Mouse (Mus musculus): ENCODE results near the gene Lgr6. TPM values are rescaled to one million over a fixed set of nuclear protein-coding genes. Genes with fewer than 3 reads are reported as not detected.

Lgr6 gene
- polyA plus RNA-seq, 1 experiment from 2014 or later = 3.4 TPM

GRCm38 (mm10) chr1:135012472-135012871 lies 92.6 kb downstream of the Lgr6 start:
- 78% methylated on average over 9 of the region's 9 CpGs for WGBS
- Histone ChIP-seq H3K27ac (peak overlapping the region; percentile 51), H3K4me1 (replicated peaks) (peaks cover 56% of the 10 kb centered on the region)

GRCm38 (mm10) chr1:135011912-135012311 lies 93.2 kb downstream of the Lgr6 start:
- ATAC-seq (replicated peaks; ENCODE audit: insufficient number of reproducible peaks, insufficient read depth, low FRiP score, low read depth) = no peak
- no peak overlapping the region for H3K4me2 ChIP-seq
- no peak overlapping the region for H3K4me3 ChIP-seq
- H3K4me1 ChIP-seq (replicated peaks) = peaks cover 50% of the 10 kb centered on the region
- no peaks in the 10 kb centered on the region for H3K27me3 ChIP-seq
- peak overlapping the region; percentile 51 for H3K27ac ChIP-seq
- H3K36me3 ChIP-seq = no peaks in the 10 kb centered on the region
- WGBS = 90% methylated on average over 5 of the region's 5 CpGs
- no peaks in the 10 kb centered on the region for H3K9me3 ChIP-seq (replicated peaks)
- H3K9ac ChIP-seq = no peak overlapping the region

More at GRCm38 (mm10) chr1:135012472-135012871, 92.6 kb downstream of the Lgr6 start:
- ATAC-seq (replicated peaks; ENCODE audit: insufficient number of reproducible peaks, insufficient read depth, low FRiP score, low read depth) = no peak
- H3K4me2 ChIP-seq = no peak overlapping the region
- no peaks in the 10 kb centered on the region for H3K9me3 ChIP-seq (replicated peaks)
- no peak overlapping the region for H3K4me3 ChIP-seq
- no peaks in the 10 kb centered on the region for H3K27me3 ChIP-seq
- H3K9ac ChIP-seq = no peak overlapping the region
- no peaks in the 10 kb centered on the region for H3K36me3 ChIP-seq

GRCm38 (mm10) chr1:135009833-135010232 lies 95.2 kb downstream of the Lgr6 start:
- Histone ChIP-seq H3K27me3 (no peaks in the 10 kb centered on the region), H3K4me3 (no peak overlapping the region), H3K36me3 (no peaks in the 10 kb centered on the region), H3K4me2 (no peak overlapping the region), H3K9me3 (replicated peaks) (no peaks in the 10 kb centered on the region), H3K9ac (no peak overlapping the region), H3K27ac (peak overlapping the region; percentile 24; the same call in 1 of the 2 replicates), H3K4me1 (replicated peaks) (peaks cover 40% of the 10 kb centered on the region)
- WGBS = 53% methylated on average over 3 of the region's 3 CpGs
- no peak for ATAC-seq (replicated peaks; ENCODE audit: insufficient number of reproducible peaks, insufficient read depth, low FRiP score, low read depth)

GRCm38 (mm10) chr1:135005696-135006095 lies 99.4 kb downstream of the Lgr6 start:
- no peaks in the 10 kb centered on the region for H3K36me3 ChIP-seq
- H3K9ac ChIP-seq = no peak overlapping the region
- peaks cover 17% of the 10 kb centered on the region for H3K4me1 ChIP-seq (replicated peaks)
- 45% methylated on average over 7 of the region's 7 CpGs for WGBS
- no peaks in the 10 kb centered on the region for H3K27me3 ChIP-seq
- no peaks in the 10 kb centered on the region for H3K9me3 ChIP-seq (replicated peaks)
- no peak for ATAC-seq (replicated peaks; ENCODE audit: insufficient number of reproducible peaks, insufficient read depth, low FRiP score, low read depth)
- H3K4me2 ChIP-seq = no peak overlapping the region
- H3K4me3 ChIP-seq = no peak overlapping the region
- H3K27ac ChIP-seq = peak overlapping the region; percentile 51; the same call in 1 of the 2 replicates

GRCm38 (mm10) chr1:135003346-135003745 lies 101.7 kb downstream of the Lgr6 start:
- 49% methylated on average over 4 of the region's 4 CpGs for WGBS
- H3K9ac ChIP-seq = no peak overlapping the region
- no peaks in the 10 kb centered on the region for H3K36me3 ChIP-seq
- no peak overlapping the region for H3K27ac ChIP-seq
- H3K27me3 ChIP-seq = no peaks in the 10 kb centered on the region
- no peak for ATAC-seq (replicated peaks; ENCODE audit: insufficient number of reproducible peaks, insufficient read depth, low FRiP score, low read depth)
- H3K4me2 ChIP-seq = no peak overlapping the region
- H3K4me1 ChIP-seq (replicated peaks) = peaks cover 8% of the 10 kb centered on the region
- H3K9me3 ChIP-seq (replicated peaks) = no peaks in the 10 kb centered on the region
- H3K4me3 ChIP-seq = no peak overlapping the region

- 74% methylated on average over 9 of the region's 9 CpGs for WGBS
- H3K36me3 ChIP-seq = no peaks in the 10 kb centered on the region
- H3K27me3 ChIP-seq = no peaks in the 10 kb centered on the region; the same call in 1 of the 2 replicates
- H3K4me1 ChIP-seq (replicated peaks) = peaks cover 9% of the 10 kb centered on the region
- no peak overlapping the region for H3K4me2 ChIP-seq
- no peak for ATAC-seq (replicated peaks; ENCODE audit: insufficient number of reproducible peaks, insufficient read depth, low FRiP score, low read depth)
- H3K9ac ChIP-seq = no peak overlapping the region
- no peak overlapping the region for H3K27ac ChIP-seq
- no peak overlapping the region for H3K4me3 ChIP-seq
- H3K9me3 ChIP-seq (replicated peaks) = no peaks in the 10 kb centered on the region
Measured at GRCm38 (mm10) chr1:135000527-135000926, 104.5 kb downstream of the Lgr6 start.

- Histone ChIP-seq H3K36me3 (no peaks in the 10 kb centered on the region), H3K9me3 (replicated peaks) (no peaks in the 10 kb centered on the region), H3K4me2 (no peak overlapping the region), H3K4me3 (no peak overlapping the region), H3K27ac (no peak overlapping the region), H3K27me3 (peaks cover 6% of the 10 kb centered on the region; the same call in 1 of the 2 replicates), H3K4me1 (replicated peaks) (peaks cover 4% of the 10 kb centered on the region), H3K9ac (no peak overlapping the region)
- ATAC-seq (replicated peaks; ENCODE audit: insufficient number of reproducible peaks, insufficient read depth, low FRiP score, low read depth) = no peak
- 71% methylated on average over 8 of the region's 8 CpGs for WGBS
Measured at GRCm38 (mm10) chr1:134998231-134998630, 106.8 kb downstream of the Lgr6 start.

- Histone ChIP-seq H3K4me2 (no peak overlapping the region), H3K9ac (no peak overlapping the region), H3K4me3 (no peak overlapping the region), H3K27me3 (peaks cover 6% of the 10 kb centered on the region; the same call in 1 of the 2 replicates), H3K4me1 (replicated peaks) (peaks cover 4% of the 10 kb centered on the region), H3K9me3 (replicated peaks) (no peaks in the 10 kb centered on the region), H3K27ac (no peak overlapping the region), H3K36me3 (no peaks in the 10 kb centered on the region)
- 72% methylated on average over 5 of the region's 5 CpGs for WGBS
- ATAC-seq (replicated peaks; ENCODE audit: insufficient number of reproducible peaks, insufficient read depth, low FRiP score, low read depth) = no peak
Measured at GRCm38 (mm10) chr1:134997568-134997967, 107.5 kb downstream of the Lgr6 start.

- H3K4me2 ChIP-seq = no peak overlapping the region
- H3K4me3 ChIP-seq = no peak overlapping the region
- H3K9ac ChIP-seq = no peak overlapping the region
- no peaks in the 10 kb centered on the region for H3K9me3 ChIP-seq (replicated peaks)
- peaks cover 6% of the 10 kb centered on the region; the same call in 1 of the 2 replicates for H3K27me3 ChIP-seq
- 87% methylated on average over 7 of the region's 7 CpGs for WGBS
- no peak overlapping the region for H3K27ac ChIP-seq
- H3K4me1 ChIP-seq (replicated peaks) = peaks cover 11% of the 10 kb centered on the region
- ATAC-seq (replicated peaks; ENCODE audit: insufficient number of reproducible peaks, insufficient read depth, low FRiP score, low read depth) = no peak
- no peaks in the 10 kb centered on the region for H3K36me3 ChIP-seq
Measured at GRCm38 (mm10) chr1:134996471-134996870, 108.6 kb downstream of the Lgr6 start.

GRCm38 (mm10) chr1:134995954-134996353 lies 109.1 kb downstream of the Lgr6 start:
- Histone ChIP-seq H3K36me3 (no peaks in the 10 kb centered on the region), H3K4me2 (no peak overlapping the region), H3K27ac (no peak overlapping the region), H3K27me3 (peaks cover 6% of the 10 kb centered on the region; the same call in 1 of the 2 replicates), H3K9ac (no peak overlapping the region), H3K9me3 (replicated peaks) (no peaks in the 10 kb centered on the region), H3K4me3 (no peak overlapping the region), H3K4me1 (replicated peaks) (peaks cover 11% of the 10 kb centered on the region)
- ATAC-seq (replicated peaks; ENCODE audit: insufficient number of reproducible peaks, insufficient read depth, low FRiP score, low read depth) = no peak
- 11% methylated on average over 1 of the region's 1 CpGs for WGBS

GRCm38 (mm10) chr1:134995437-134995836 lies 109.6 kb downstream of the Lgr6 start:
- H3K27me3 ChIP-seq = peaks cover 6% of the 10 kb centered on the region; the same call in 1 of the 2 replicates
- 60% methylated on average over 4 of the region's 4 CpGs for WGBS
- H3K27ac ChIP-seq = no peak overlapping the region
- peaks cover 11% of the 10 kb centered on the region for H3K4me1 ChIP-seq (replicated peaks)
- H3K36me3 ChIP-seq = no peaks in the 10 kb centered on the region
- H3K4me3 ChIP-seq = no peak overlapping the region
- H3K9ac ChIP-seq = no peak overlapping the region
- no peak overlapping the region for H3K4me2 ChIP-seq
- ATAC-seq (replicated peaks; ENCODE audit: insufficient number of reproducible peaks, insufficient read depth, low FRiP score, low read depth) = no peak
- no peaks in the 10 kb centered on the region for H3K9me3 ChIP-seq (replicated peaks)

- WGBS = 76% methylated on average over 3 of the region's 3 CpGs
- H3K27ac ChIP-seq = no peak overlapping the region
- ATAC-seq (replicated peaks; ENCODE audit: insufficient number of reproducible peaks, insufficient read depth, low FRiP score, low read depth) = no peak
- no peaks in the 10 kb centered on the region for H3K9me3 ChIP-seq (replicated peaks)
- no peak overlapping the region for H3K4me2 ChIP-seq
- H3K27me3 ChIP-seq = peaks cover 12% of the 10 kb centered on the region; the same call in 1 of the 2 replicates
- H3K36me3 ChIP-seq = no peaks in the 10 kb centered on the region
- peaks cover 11% of the 10 kb centered on the region for H3K4me1 ChIP-seq (replicated peaks)
- H3K4me3 ChIP-seq = no peak overlapping the region
- no peak overlapping the region for H3K9ac ChIP-seq
Measured at GRCm38 (mm10) chr1:134994739-134995138, 110.3 kb downstream of the Lgr6 start.

Data from heart, embryonic 15.5 days (tissue).